ENCODE assay signal across 8 mouse cellular contexts in genomic region chr7:44373460-44373859, GRCm38 (mm10). TPM values are rescaled to one million over a fixed set of nuclear protein-coding genes. Genes with fewer than 3 reads are reported as not detected.
DNase-seq lines count a peak whose midpoint lies in the region; ATAC-seq lines count a peak whose summit lies in the region.

No protein-coding gene starts in this region.

- H3K4me1 ChIP-seq in megakaryocyte, embryonic 14.5 days = peaks cover 22% of the 10 kb centered on the region
- H3K4me1 ChIP-seq in limb, embryonic 15.5 days = peaks cover 12% of the 10 kb centered on the region
- H3K4me1 ChIP-seq in stomach, embryonic 15.5 days = peaks cover 6% of the 10 kb centered on the region; the same call in 1 of the 2 replicates

- no peak overlapping the region for H3K27ac ChIP-seq in limb, embryonic 15.5 days
- H3K27ac ChIP-seq in stomach, embryonic 15.5 days = no peak overlapping the region

- H3K36me3 ChIP-seq in megakaryocyte, embryonic 14.5 days (replicated peaks; ENCODE audit: low read length) = no peaks in the 10 kb centered on the region
- H3K36me3 ChIP-seq in limb, embryonic 15.5 days = no peaks in the 10 kb centered on the region
- H3K36me3 ChIP-seq in stomach, embryonic 15.5 days = no peaks in the 10 kb centered on the region

- H3K4me3 ChIP-seq in megakaryocyte, embryonic 14.5 days (replicated peaks) = peak overlapping the region; percentile 92
- peak overlapping the region; percentile 61 for H3K4me3 ChIP-seq in limb, embryonic 15.5 days
- peak overlapping the region; percentile 58 for H3K4me3 ChIP-seq in stomach, embryonic 15.5 days (replicated peaks)

- WGBS in limb, embryonic 15.5 days = 11% methylated on average over 7 of the region's 7 CpGs
- 8% methylated on average over 7 of the region's 7 CpGs for WGBS in stomach, embryonic 15.5 days

- peaks cover 10% of the 10 kb centered on the region for H3K27me3 ChIP-seq in megakaryocyte, embryonic 14.5 days (replicated peaks)
- no peaks in the 10 kb centered on the region for H3K27me3 ChIP-seq in limb, embryonic 15.5 days
- no peaks in the 10 kb centered on the region for H3K27me3 ChIP-seq in stomach, embryonic 15.5 days (replicated peaks)

- H3K9ac ChIP-seq in limb, embryonic 15.5 days = 0 out of 2 replicates have a peak overlapping the region, but pooled peaks have one; percentile 50
- H3K9ac ChIP-seq in stomach, embryonic 15.5 days = no peak overlapping the region

- H3K9me3 ChIP-seq in megakaryocyte, embryonic 14.5 days = 0 out of 2 replicates have a peak, but pooled peaks cover 2% of the 10 kb centered on the region
- no peaks in the 10 kb centered on the region for H3K9me3 ChIP-seq in limb, embryonic 15.5 days
- no peaks in the 10 kb centered on the region for H3K9me3 ChIP-seq in stomach, embryonic 15.5 days

- no peak for DNase-seq in cerebellum, adult 9-10 months
- DNase-seq in cerebellum, postnatal 25 days = no peak

- ATAC-seq in cerebellum, adult (ENCODE audit: insufficient number of reproducible peaks, low FRiP score, low TSS enrichment) = peak; percentile 32; the same call in 1 of the 2 replicates
- no peak for ATAC-seq in megakaryocyte, adult 5-6 weeks (ENCODE audit: poor library complexity, severe bottlenecking)
- ATAC-seq in limb, embryonic 15.5 days (ENCODE audit: insufficient number of reproducible peaks, low FRiP score, low TSS enrichment, low read depth) = no peak
- ATAC-seq in stomach, embryonic 15.5 days (ENCODE audit: insufficient read depth, low FRiP score, low read depth) = peak; percentile 13; the same call in 1 of the 2 replicates
- ATAC-seq in erythroid progenitor cell, adult 5-6 weeks (replicated peaks; ENCODE audit: low FRiP score, poor library complexity, severe bottlenecking) = no peak

- peak overlapping the region; percentile 89 for H3K4me2 ChIP-seq in limb, embryonic 15.5 days
- H3K4me2 ChIP-seq in stomach, embryonic 15.5 days = peak overlapping the region; percentile 79

RNA-seq across cellular contexts. Expression of gene Syt3, which starts 10.4 kb away (rescaled TPM):
- not detected in 2 replicates for polyA plus RNA-seq in megakaryocyte, embryonic 14.5 days (2012; ENCODE audit: insufficient read depth, low replicate concordance)
- 0.29 TPM in 1 of 2 replicates, not detected in the other for total RNA-seq in megakaryocyte, adult 5-6 weeks (2015)
- 0.22 TPM in 1 of 2 replicates, not detected in the other for total RNA-seq in megakaryocyte, adult 5-6 weeks (2017)
- 2.2 and 3.2 TPM in 2 replicates for polyA plus RNA-seq in limb, embryonic 15.5 days (2015; fragmentation: Nextera tagmentation; extraction: Ambion mirVana)
- 1.6 and 1.7 TPM in 2 replicates for polyA plus RNA-seq in stomach, embryonic 15.5 days (2015; fragmentation: Nextera tagmentation; extraction: Ambion mirVana)
- total RNA-seq in erythroid progenitor cell, adult 5-6 weeks (2015; ENCODE audit: low replicate concordance) = not detected in 2 replicates
- not detected in 2 replicates for total RNA-seq in erythroid progenitor cell, adult 5-6 weeks (2017; ENCODE audit: low replicate concordance)

RNA-seq across cellular contexts. Expression of gene 1700008O03Rik, which starts 12.2 kb away (rescaled TPM):
- not detected in 2 replicates for polyA plus RNA-seq in megakaryocyte, embryonic 14.5 days (2012; ENCODE audit: insufficient read depth, low replicate concordance)
- total RNA-seq in megakaryocyte, adult 5-6 weeks (2015) = 0.42 TPM in 1 of 2 replicates, not detected in the other
- total RNA-seq in megakaryocyte, adult 5-6 weeks (2017) = not detected in 2 replicates
- 0.43 and 0.58 TPM in 2 replicates for polyA plus RNA-seq in limb, embryonic 15.5 days (2015; fragmentation: Nextera tagmentation; extraction: Ambion mirVana)
- 0.80 and 1.2 TPM in 2 replicates for polyA plus RNA-seq in stomach, embryonic 15.5 days (2015; fragmentation: Nextera tagmentation; extraction: Ambion mirVana)
- not detected in 2 replicates for total RNA-seq in erythroid progenitor cell, adult 5-6 weeks (2015; ENCODE audit: low replicate concordance)
- total RNA-seq in erythroid progenitor cell, adult 5-6 weeks (2017; ENCODE audit: low replicate concordance) = not detected in 2 replicates

RNA-seq across cellular contexts. Expression of gene Lrrc4b, which starts 55.4 kb away (rescaled TPM):
- not detected in 2 replicates for polyA plus RNA-seq in megakaryocyte, embryonic 14.5 days (2012; ENCODE audit: insufficient read depth, low replicate concordance)
- total RNA-seq in megakaryocyte, adult 5-6 weeks (2015) = not detected in 2 replicates
- not detected in 2 replicates for total RNA-seq in megakaryocyte, adult 5-6 weeks (2017)
- 0.55 and 0.87 TPM in 2 replicates for polyA plus RNA-seq in limb, embryonic 15.5 days (2015; fragmentation: Nextera tagmentation; extraction: Ambion mirVana)
- polyA plus RNA-seq in stomach, embryonic 15.5 days (2015; fragmentation: Nextera tagmentation; extraction: Ambion mirVana) = 0.70 and 0.81 TPM in 2 replicates
- not detected in 2 replicates for total RNA-seq in erythroid progenitor cell, adult 5-6 weeks (2015; ENCODE audit: low replicate concordance)
- total RNA-seq in erythroid progenitor cell, adult 5-6 weeks (2017; ENCODE audit: low replicate concordance) = not detected in 2 replicates

Comparison
In these comparisons a context has a peak if more than half of its experiments do, and no peak if none do; other contexts are left out.
1. ATAC-seq: peak in cerebellum, adult (single experiment) and stomach, embryonic 15.5 days (single experiment); none in megakaryocyte, adult 5-6 weeks (single experiment), limb, embryonic 15.5 days (single experiment) and erythroid progenitor cell, adult 5-6 weeks (single experiment).
2. Peak in every context shown above with its lines, with median percentiles within 50 percentile points of each other: H3K4me3 ChIP-seq.